Mouse (Mus musculus): ENCODE measurements around the gene Tuba1c.

DNA sequence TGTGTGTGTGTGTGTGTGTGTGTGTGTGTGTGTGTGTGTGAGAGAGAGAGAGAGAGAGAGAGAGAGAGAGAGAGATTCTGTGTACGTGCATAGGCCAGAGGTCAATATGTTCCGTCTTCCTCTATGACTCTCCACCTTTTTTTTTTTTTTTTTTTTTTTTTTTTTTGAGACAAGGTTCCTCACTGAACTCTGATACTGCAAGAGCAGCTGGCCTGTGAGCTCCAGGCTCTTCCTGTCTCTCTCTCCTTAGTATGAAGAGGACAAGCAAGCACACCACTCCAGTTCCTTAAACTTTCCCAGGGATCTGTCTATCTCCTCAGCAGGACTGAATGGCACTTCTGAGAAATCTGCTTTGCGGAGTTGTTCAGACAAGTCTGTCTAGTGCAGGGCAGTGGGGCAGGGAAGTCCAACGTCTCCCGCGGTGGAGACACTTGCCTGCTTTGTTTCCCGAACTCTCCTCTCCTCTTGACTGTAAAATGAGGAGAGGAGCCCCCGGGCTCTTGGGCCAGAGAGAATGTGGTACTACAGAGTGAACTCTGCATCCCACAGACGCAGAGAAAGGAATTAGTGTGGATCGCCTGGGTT lies 725 bp upstream of the Tuba1c start:
- TF ChIP-seq POLR2A (IDR thresholded peaks at IDR 0.05; ENCODE audit: control insufficient read depth, extremely low read depth, insufficient read depth, low read length, poor library complexity) (no peak), CTCF (IDR thresholded peaks at IDR 0.05; ENCODE audit: borderline replicate concordance, control insufficient read depth, extremely low read depth, insufficient read depth, low read length, poor library complexity) (no peak)

All from thymus, adult 2 months (tissue).